Mouse (Mus musculus): ENCODE data around the gene Ciao2b. TPM values are rescaled to one million over a fixed set of nuclear protein-coding genes. Genes with fewer than 3 reads are reported as not detected.
"Not testable (repeated sequence)": the region's sequence is repeated elsewhere in the genome, so short reads cannot be mapped to it uniquely, and the experiment has no call there.

Gene Ciao2b
- polyA plus RNA-seq (2015; fragmentation: Nextera tagmentation; extraction: Ambion mirVana), result 38.0 and 42.8 TPM in 2 replicates

GRCm38 (mm10) chr8:104641426-104642323 is at the start of gene Ciao2b:
Ciao2b (minus strand) TSS chr8:104641965.
- Histone ChIP-seq H3K9ac (ENCODE audit: low read depth, low read length) (peak within 1 kb of the TSS; percentile 82), H3K4me2 (ENCODE audit: low read depth, low read length) (peak within 1 kb of the TSS; percentile 92), H3K27ac (ENCODE audit: low read length) (peak within 1 kb of the TSS; percentile 59), H3K4me3 (ENCODE audit: low read depth, low read length) (peak within 1 kb of the TSS; percentile 91), H3K4me1 (ENCODE audit: control insufficient read depth, low read depth, low read length) (peaks cover 16% of the 10 kb centered on the region), H3K9me3 (replicated peaks; ENCODE audit: control insufficient read depth, low read length) (no peaks in the 10 kb centered on the region), H3K27me3 (ENCODE audit: control insufficient read depth, insufficient read depth, low read depth, low read length) (no peaks in the 10 kb centered on the region), H3K36me3 (ENCODE audit: control insufficient read depth, insufficient read depth) (no peaks in the 10 kb centered on the region)
- WGBS (ENCODE audit: insufficient replicate concordance), result under 1% methylated on average over 66 of the region's 66 CpGs
- ATAC-seq (ENCODE audit: low read depth), result peak; percentile 97

DNA sequence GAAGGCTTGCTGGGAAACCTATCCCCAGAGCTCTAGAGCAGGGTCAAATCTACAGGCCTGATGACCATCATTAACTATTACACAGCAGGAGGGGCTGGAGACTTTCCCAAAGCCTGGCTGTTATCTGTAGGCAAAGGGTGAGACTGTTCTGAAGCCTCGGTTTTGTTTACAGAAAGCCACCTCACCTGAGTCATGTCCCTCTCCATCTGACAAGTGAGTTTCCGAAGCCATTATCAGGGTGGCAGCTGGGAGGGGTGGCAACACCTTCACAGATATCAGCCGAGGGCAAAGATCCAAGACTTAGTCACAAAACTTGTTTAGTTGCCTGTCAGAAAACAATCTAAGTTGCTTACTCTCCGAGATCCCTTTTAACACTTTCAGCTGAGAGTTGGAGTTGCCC is 46.7 kb upstream of the Ciao2b start:
- H3K27me3 ChIP-seq (ENCODE audit: control insufficient read depth, insufficient read depth, low read depth, low read length), result no peaks in the 10 kb centered on the region
- no peak overlapping the region for H3K4me3 ChIP-seq (ENCODE audit: low read depth, low read length)
- no peaks in the 10 kb centered on the region for H3K4me1 ChIP-seq (ENCODE audit: control insufficient read depth, low read depth, low read length)
- no peak overlapping the region for H3K4me2 ChIP-seq (ENCODE audit: low read depth, low read length)
- no peak overlapping the region for H3K27ac ChIP-seq (ENCODE audit: low read length)
- H3K9me3 ChIP-seq (replicated peaks; ENCODE audit: control insufficient read depth, low read length), result no peaks in the 10 kb centered on the region
- 35% methylated on average over 4 of the region's 4 CpGs for WGBS (ENCODE audit: insufficient replicate concordance)
- no peak for ATAC-seq (ENCODE audit: low read depth)
- H3K36me3 ChIP-seq (ENCODE audit: control insufficient read depth, insufficient read depth), result no peaks in the 10 kb centered on the region
- H3K9ac ChIP-seq (ENCODE audit: low read depth, low read length), result no peak overlapping the region

- no peaks in the 10 kb centered on the region for H3K36me3 ChIP-seq (ENCODE audit: control insufficient read depth, insufficient read depth)
- H3K4me3 ChIP-seq (ENCODE audit: low read depth, low read length), result no peak overlapping the region
- no peaks in the 10 kb centered on the region for H3K27me3 ChIP-seq (ENCODE audit: control insufficient read depth, insufficient read depth, low read depth, low read length)
- no peak for ATAC-seq (ENCODE audit: low read depth)
- no peak overlapping the region for H3K9ac ChIP-seq (ENCODE audit: low read depth, low read length)
- H3K27ac ChIP-seq (ENCODE audit: low read length), result no peak overlapping the region
- whole genome bisulfite sequencing (ENCODE audit: insufficient replicate concordance), result 58% methylated on average over 4 of the region's 4 CpGs
- H3K4me2 ChIP-seq (ENCODE audit: low read depth, low read length), result no peak overlapping the region
- H3K4me1 ChIP-seq (ENCODE audit: control insufficient read depth, low read depth, low read length), result no peaks in the 10 kb centered on the region
- H3K9me3 ChIP-seq (replicated peaks; ENCODE audit: control insufficient read depth, low read length), result no peaks in the 10 kb centered on the region
These were observed 13.8 kb upstream of the Ciao2b start for GRCm38 (mm10) chr8:104655614-104656013.

- no peak overlapping the region for H3K4me2 ChIP-seq (ENCODE audit: low read depth, low read length)
- H3K36me3 ChIP-seq (ENCODE audit: control insufficient read depth, insufficient read depth), result no peaks in the 10 kb centered on the region
- no peaks in the 10 kb centered on the region for H3K9me3 ChIP-seq (replicated peaks; ENCODE audit: control insufficient read depth, low read length)
- WGBS (ENCODE audit: insufficient replicate concordance), result 2% methylated on average over 3 of the region's 3 CpGs
- peak; percentile 60 for ATAC-seq (ENCODE audit: low read depth)
- no peak overlapping the region for H3K4me3 ChIP-seq (ENCODE audit: low read depth, low read length)
- H3K4me1 ChIP-seq (ENCODE audit: control insufficient read depth, low read depth, low read length), result no peaks in the 10 kb centered on the region
- H3K9ac ChIP-seq (ENCODE audit: low read depth, low read length), result no peak overlapping the region
- H3K27me3 ChIP-seq (ENCODE audit: control insufficient read depth, insufficient read depth, low read depth, low read length), result no peaks in the 10 kb centered on the region
- no peak overlapping the region for H3K27ac ChIP-seq (ENCODE audit: low read length)
These were observed 13.2 kb upstream of the Ciao2b start for GRCm38 (mm10) chr8:104654984-104655383.

GRCm38 (mm10) chr8:104644187-104644586 is 2.4 kb upstream of the Ciao2b start:
- not testable (repeated sequence) for H3K36me3 ChIP-seq (ENCODE audit: control insufficient read depth, insufficient read depth); H3K27me3 ChIP-seq (ENCODE audit: control insufficient read depth, insufficient read depth, low read depth, low read length); H3K4me3 ChIP-seq (ENCODE audit: low read depth, low read length); H3K9ac ChIP-seq (ENCODE audit: low read depth, low read length); H3K9me3 ChIP-seq (replicated peaks; ENCODE audit: control insufficient read depth, low read length); H3K27ac ChIP-seq (ENCODE audit: low read length); ATAC-seq (ENCODE audit: low read depth); H3K4me2 ChIP-seq (ENCODE audit: low read depth, low read length)
- peaks cover 16% of the 10 kb centered on the region for H3K4me1 ChIP-seq (ENCODE audit: control insufficient read depth, low read depth, low read length)
- WGBS (ENCODE audit: insufficient replicate concordance), result 56% methylated on average over 3 of the region's 3 CpGs

DNA sequence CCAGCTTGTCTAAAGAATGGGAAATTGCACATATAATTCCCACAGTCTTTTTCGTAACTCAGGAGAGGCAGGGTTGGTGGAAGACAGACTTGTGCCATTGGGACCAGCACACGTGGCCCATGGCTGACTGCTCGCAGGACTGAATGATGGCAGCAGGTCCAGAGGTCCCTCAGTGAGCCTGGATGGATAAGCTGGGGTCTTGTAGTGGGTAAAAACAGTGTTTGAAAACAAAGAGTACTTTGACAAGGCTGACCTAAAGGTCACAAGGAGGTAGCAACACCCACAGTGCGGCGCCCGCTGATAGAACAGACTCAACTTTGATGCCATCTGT is 524 bp upstream of the Ciao2b start:
- H3K4me1 ChIP-seq (ENCODE audit: control insufficient read depth, low read depth, low read length), result peaks cover 16% of the 10 kb centered on the region
- H3K27me3 ChIP-seq (ENCODE audit: control insufficient read depth, insufficient read depth, low read depth, low read length), result no peaks in the 10 kb centered on the region
- H3K9me3 ChIP-seq (replicated peaks; ENCODE audit: control insufficient read depth, low read length), result no peaks in the 10 kb centered on the region
- peak overlapping the region; percentile 91 for H3K4me3 ChIP-seq (ENCODE audit: low read depth, low read length)
- peak overlapping the region; percentile 82 for H3K9ac ChIP-seq (ENCODE audit: low read depth, low read length)
- H3K4me2 ChIP-seq (ENCODE audit: low read depth, low read length), result peak overlapping the region; percentile 92
- no peaks in the 10 kb centered on the region for H3K36me3 ChIP-seq (ENCODE audit: control insufficient read depth, insufficient read depth)
- WGBS (ENCODE audit: insufficient replicate concordance), result 79% methylated on average over 6 of the region's 6 CpGs
- no peak for ATAC-seq (ENCODE audit: low read depth)
- no peak overlapping the region for H3K27ac ChIP-seq (ENCODE audit: low read length)

- peak overlapping the region; percentile 92 for H3K4me2 ChIP-seq (ENCODE audit: low read depth, low read length)
- no peaks in the 10 kb centered on the region for H3K36me3 ChIP-seq (ENCODE audit: control insufficient read depth, insufficient read depth)
- peaks cover 16% of the 10 kb centered on the region for H3K4me1 ChIP-seq (ENCODE audit: control insufficient read depth, low read depth, low read length)
- H3K27me3 ChIP-seq (ENCODE audit: control insufficient read depth, insufficient read depth, low read depth, low read length), result no peaks in the 10 kb centered on the region
- 9% methylated on average over 25 of the region's 25 CpGs for WGBS (ENCODE audit: insufficient replicate concordance)
- peak overlapping the region; percentile 82 for H3K9ac ChIP-seq (ENCODE audit: low read depth, low read length)
- peak overlapping the region; percentile 91 for H3K4me3 ChIP-seq (ENCODE audit: low read depth, low read length)
- ATAC-seq (ENCODE audit: low read depth), result no peak
- no peaks in the 10 kb centered on the region for H3K9me3 ChIP-seq (replicated peaks; ENCODE audit: control insufficient read depth, low read length)
- peak overlapping the region; percentile 48; the same call in 1 of the 2 replicates for H3K27ac ChIP-seq (ENCODE audit: low read length)
These were observed 864 bp downstream of the Ciao2b start for GRCm38 (mm10) chr8:104640831-104641370.

GRCm38 (mm10) chr8:104640241-104640640 is 1.5 kb downstream of the Ciao2b start:
- Histone ChIP-seq H3K9ac (ENCODE audit: low read depth, low read length) (no peak overlapping the region; the same call in 1 of the 2 replicates), H3K9me3 (replicated peaks; ENCODE audit: control insufficient read depth, low read length) (no peaks in the 10 kb centered on the region), H3K4me1 (ENCODE audit: control insufficient read depth, low read depth, low read length) (peaks cover 16% of the 10 kb centered on the region), H3K27me3 (ENCODE audit: control insufficient read depth, insufficient read depth, low read depth, low read length) (no peaks in the 10 kb centered on the region), H3K4me2 (ENCODE audit: low read depth, low read length) (peak overlapping the region; percentile 92), H3K36me3 (ENCODE audit: control insufficient read depth, insufficient read depth) (no peaks in the 10 kb centered on the region), H3K27ac (ENCODE audit: low read length) (no peak overlapping the region), H3K4me3 (ENCODE audit: low read depth, low read length) (peak overlapping the region; percentile 91)
- ATAC-seq (ENCODE audit: low read depth), result no peak
- WGBS (ENCODE audit: insufficient replicate concordance), result 58% methylated on average over 7 of the region's 7 CpGs

DNA sequence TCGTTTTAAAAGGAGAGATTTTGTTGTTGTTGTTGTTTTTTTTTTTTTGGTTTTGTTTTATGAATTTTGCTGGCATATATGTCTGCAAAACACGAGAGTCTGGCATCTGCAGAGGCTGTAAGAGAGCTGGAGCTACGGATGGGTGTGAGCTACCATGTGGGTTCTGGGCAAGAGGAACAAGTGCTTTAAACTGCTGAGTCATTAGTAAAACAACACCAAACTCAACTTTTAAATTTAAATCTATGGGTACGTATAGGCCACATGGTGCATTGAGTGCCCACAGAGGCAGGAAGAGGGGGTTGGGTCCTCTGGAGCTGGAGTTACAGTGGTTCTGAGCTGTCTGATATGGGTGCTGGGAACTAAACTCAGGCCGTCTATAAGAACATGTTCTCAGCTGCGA is 3.8 kb downstream of the Ciao2b start:
- Histone ChIP-seq H3K27ac (ENCODE audit: low read length) (no peak overlapping the region), H3K36me3 (ENCODE audit: control insufficient read depth, insufficient read depth) (no peaks in the 10 kb centered on the region), H3K4me1 (ENCODE audit: control insufficient read depth, low read depth, low read length) (peaks cover 16% of the 10 kb centered on the region), H3K4me3 (ENCODE audit: low read depth, low read length) (no peak overlapping the region), H3K9ac (ENCODE audit: low read depth, low read length) (no peak overlapping the region), H3K9me3 (replicated peaks; ENCODE audit: control insufficient read depth, low read length) (no peaks in the 10 kb centered on the region), H3K4me2 (ENCODE audit: low read depth, low read length) (no peak overlapping the region), H3K27me3 (ENCODE audit: control insufficient read depth, insufficient read depth, low read depth, low read length) (no peaks in the 10 kb centered on the region)
- ATAC-seq (ENCODE audit: low read depth), result no peak
- WGBS (ENCODE audit: insufficient replicate concordance), result 70% methylated on average over 6 of the region's 6 CpGs

Measured in liver, embryonic 16.5 days (tissue).